22 mouse cellular contexts compared by ENCODE assay signal in the genomic region with DNA sequence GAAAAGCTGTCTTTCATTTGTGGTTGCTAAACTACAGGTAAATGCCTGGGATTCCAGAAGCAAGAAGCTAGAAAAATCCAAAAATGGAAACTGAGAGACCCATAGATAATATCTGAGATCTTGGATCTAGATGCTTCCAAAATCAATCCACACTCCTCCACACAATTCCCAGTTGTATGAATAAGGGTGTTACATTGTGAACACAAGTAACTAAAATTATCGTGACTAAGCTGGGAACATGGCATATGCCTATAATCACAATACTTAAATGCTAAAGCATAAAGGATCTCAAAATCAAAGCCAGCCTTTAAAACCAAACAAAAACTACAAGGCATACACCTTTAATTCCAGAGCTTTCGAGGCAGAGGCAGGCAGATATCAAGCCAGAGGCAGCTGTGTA.
"Had no signal": no experiment of that assay in that cellular context is flagged by ENCODE, and none has a peak within 500 bp of the region (broad histone marks: within the 10 kb centered on the region; RNA-seq: fewer than 3 reads in every experiment).

No protein-coding gene starts in this region.

- H3K27ac ChIP-seq: liver, embryonic 15.5 days; lung, embryonic 15.5 days; macrophage; midbrain, embryonic 10.5 days; midbrain, embryonic 13.5 days; neural tube, embryonic 13.5 days; neural tube, embryonic 15.5 days had no signal

- H3K4me3 ChIP-seq: liver, embryonic 15.5 days; lung, embryonic 15.5 days; midbrain, embryonic 10.5 days; midbrain, embryonic 13.5 days; myocyte; neural tube, embryonic 13.5 days; neural tube, embryonic 15.5 days had no signal

- DNase-seq: liver, postnatal 0 days; lung, adult 2 months; lung, postnatal 14 days; lung, postnatal 36 days; retina, postnatal 1 day; right cerebral cortex, adult 18-20 months; right cerebral cortex, postnatal 25 days; right cerebral cortex, postnatal 4 days; spleen, adult 18-20 months; thymus, adult 2 months; thymus, postnatal 25 days; thymus, postnatal 4 days had no signal

- ATAC-seq: liver, postnatal 0 days; lung, postnatal 0 days; midbrain, embryonic 13.5 days; midbrain, embryonic 16.5 days had no signal
